Mouse (Mus musculus) effector memory CD4-positive, alpha-beta T cell, adult 7 months (primary cell): ENCODE data around the gene Mtfp1. TPM values are rescaled to one million over a fixed set of nuclear protein-coding genes. Genes with fewer than 3 reads are reported as not detected.

Experiments
- polyA plus RNA-seq: library from polyadenylated mRNA; unstranded; fragments of 100-300 nt; shearing (Covaris generic); gene quantifications from one replicate; pipeline ENCODE4 v1.2.1, GENCODE M21; 2017

Gene Mtfp1
- polyA plus RNA-seq = 0.63 TPM

GRCm38 (mm10) chr11:4095171-4096053 is at the start of gene Mtfp1:
Gene Mtfp1, minus strand, starts transcription at chr11:4095445.

GRCm38 (mm10) chr11:4134986-4135935 is 40.0 kb upstream of the Mtfp1 start, which contains the start of gene Rnf215:
Gene Rnf215, plus strand, starts transcription at chr11:4135202.

GRCm38 (mm10) chr11:4122742-4123579 is 27.7 kb upstream of the Mtfp1 start, which contains the start of gene Sec14l2:
Gene Sec14l2, minus strand, starts transcription at chr11:4123415.

GRCm38 (mm10) chr11:4064627-4065122 is 30.6 kb downstream of the Mtfp1 start, which contains the start of gene Sec14l3:
Gene Sec14l3, plus strand, starts transcription at chr11:4064841.

Other genes starting within 250 kb of the Mtfp1 start
- gene Osbp2, start 231.5 kb downstream of the Mtfp1 start, polyA plus RNA-seq = not detected
- not detected for gene 4921536K21Rik, start 200.3 kb downstream of the Mtfp1 start, polyA plus RNA-seq
- gene Dusp18, start 200.2 kb downstream of the Mtfp1 start, polyA plus RNA-seq = 1.1 TPM
- gene Slc35e4, start 180.8 kb downstream of the Mtfp1 start, polyA plus RNA-seq = 2.7 TPM
- gene Tcn2, start 163.3 kb downstream of the Mtfp1 start, polyA plus RNA-seq = 17.8 TPM
- 57.1 TPM for gene Pes1, start 131.5 kb downstream of the Mtfp1 start, polyA plus RNA-seq
- 0.45 TPM for gene 4930556J24Rik, start 118.7 kb downstream of the Mtfp1 start, polyA plus RNA-seq
- not detected for gene Gal3st1, start 111.8 kb downstream of the Mtfp1 start, polyA plus RNA-seq
- 0.11 TPM for gene Sec14l4, start 64.0 kb downstream of the Mtfp1 start, polyA plus RNA-seq
- gene Sec14l3, start 30.6 kb downstream of the Mtfp1 start, polyA plus RNA-seq = 0.62 TPM
- gene Sec14l2, start 28.0 kb upstream of the Mtfp1 start, polyA plus RNA-seq = 0.62 TPM
- 27.5 TPM for gene Rnf215, start 39.8 kb upstream of the Mtfp1 start, polyA plus RNA-seq
- gene Ccdc157, start 64.8 kb upstream of the Mtfp1 start, polyA plus RNA-seq = 7.3 TPM
- 38.1 TPM for gene Sf3a1, start 64.9 kb upstream of the Mtfp1 start, polyA plus RNA-seq
- gene Tbc1d10a, start 91.3 kb upstream of the Mtfp1 start, polyA plus RNA-seq = 93.1 TPM
- gene Castor1, start 122.8 kb upstream of the Mtfp1 start, polyA plus RNA-seq = 25.3 TPM
- 7.5 TPM for gene Osm, start 141.0 kb upstream of the Mtfp1 start, polyA plus RNA-seq
- 3.1 TPM for gene Lif, start 162.1 kb upstream of the Mtfp1 start, polyA plus RNA-seq